Mouse (Mus musculus): ENCODE measurements around the gene Zfp683. TPM values are rescaled to one million over a fixed set of nuclear protein-coding genes. Genes with fewer than 3 reads are reported as not detected.

Zfp683 gene
- total and polyA plus RNA-seq, 3 experiments: 0.16 TPM; not detected in 2

DNA sequence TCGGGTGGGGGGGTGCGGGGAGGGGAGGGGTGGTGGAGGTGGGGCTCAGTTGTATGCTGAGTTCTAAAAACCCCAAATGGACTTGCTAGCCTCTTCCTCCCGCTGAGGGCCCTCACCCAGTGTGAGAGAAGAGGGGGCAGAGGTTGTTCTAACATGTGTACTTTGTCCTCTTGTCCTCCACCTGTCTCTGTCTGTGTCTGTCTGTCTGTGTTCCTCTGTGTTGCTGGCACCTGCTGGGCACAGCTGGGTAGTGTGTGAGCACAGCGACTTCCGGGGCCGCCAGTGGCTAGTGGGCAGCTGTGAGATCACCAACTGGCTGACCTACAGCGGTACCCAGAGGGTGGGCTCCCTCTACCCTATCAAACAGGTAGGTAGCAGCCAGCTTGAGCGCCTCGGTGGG, 35.4 kb downstream of the Zfp683 start:
- Histone ChIP-seq H3K9ac (ENCODE audit: insufficient read depth, low read depth) (no peak overlapping the region), H3K36me3 (replicated peaks in 1 of 2; ENCODE audit: control insufficient read depth in 1 of 2, insufficient read depth in 1 of 2, low read length in 1 of 2) (peaks cover 29 to 75% of the 10 kb centered on the region in 2 experiments), H3K4me2 (ENCODE audit: insufficient read depth, low read depth, poor library complexity, severe bottlenecking) (no peak overlapping the region), H3K4me1 (ENCODE audit: control insufficient read depth in 1 of 2, insufficient read depth in 2 of 2) (peaks cover 8 to 46% of the 10 kb centered on the region in 2 experiments), H3K27me3 (replicated peaks) (no peaks in the 10 kb centered on the region), H3K79me2 (replicated peaks; ENCODE audit: control insufficient read depth, extremely low read depth, insufficient read depth, poor library complexity, severe bottlenecking) (peaks cover 13% of the 10 kb centered on the region), H3K9me3 (replicated peaks; ENCODE audit: low read length) (peaks cover 4% of the 10 kb centered on the region), H3K27ac (ENCODE audit: insufficient read depth, low read depth) (no peak overlapping the region), H3K4me3 (replicated peaks in 1 of 3; ENCODE audit: low read depth in 2 of 3, low read length in 2 of 3, poor library complexity in 1 of 3) (no peak overlapping the region)
- dilution Hi-C loops (cut with MboI; ENCODE audit: extremely low pct_ligation_motif_present, extremely low pct_unique_long_range_greater_than_20kb, low sequenced_read_pairs) (no loop called here), in situ Hi-C loops (cut with MboI; ENCODE audit: low pct_ligation_motif_present, low pct_unique_long_range_greater_than_20kb, low sequenced_read_pairs) (loop anchor here (25.0 kb wide), 1 partner anchor 502 kb away; the partner anchor contains the start of gene Gpn2)
- TF ChIP-seq USF2 (conservative IDR thresholded peaks at IDR 0.05; ENCODE audit: low read depth, low read length) (no peak), SIN3A (IDR thresholded peaks at IDR 0.05; ENCODE audit: low read length) (no peak), JUND (conservative IDR thresholded peaks at IDR 0.05; ENCODE audit: low read depth, low read length) (no peak), RCOR1 (conservative IDR thresholded peaks at IDR 0.05; ENCODE audit: low read depth, low read length) (no peak), IRF4 (IDR thresholded peaks at IDR 0.05; ENCODE audit: low read depth, low read length) (no peak), CHD2 (IDR thresholded peaks at IDR 0.05; ENCODE audit: low read length) (no peak), KAT2A (IDR thresholded peaks at IDR 0.05; ENCODE audit: insufficient replicate concordance, low read length) (no peak), PAX5 (IDR thresholded peaks at IDR 0.05; ENCODE audit: low read length) (no peak), MAFK (IDR thresholded peaks at IDR 0.05; ENCODE audit: insufficient replicate concordance, low read length) (no peak), NELFE (IDR thresholded peaks at IDR 0.05; ENCODE audit: low read depth, low read length) (no peak), MYC (IDR thresholded peaks at IDR 0.05; ENCODE audit: low read depth, low read length) (no peak), BHLHE40 (IDR thresholded peaks at IDR 0.05; ENCODE audit: low read depth, low read length) (no peak), ELF1 (IDR thresholded peaks at IDR 0.05; ENCODE audit: low read depth, low read length) (no peak), ZC3H11A (IDR thresholded peaks at IDR 0.05; ENCODE audit: low read depth, low read length) (no peak), ETS1 (conservative IDR thresholded peaks at IDR 0.05; ENCODE audit: low read depth, low read length) (no peak), SMC3 (IDR thresholded peaks at IDR 0.05; ENCODE audit: low read depth, low read length) (no peak), HCFC1 (IDR thresholded peaks at IDR 0.05; ENCODE audit: low read depth, low read length) (no peak), TBP (conservative IDR thresholded peaks at IDR 0.05; ENCODE audit: low read depth, low read length) (no peak), ZMIZ1 (IDR thresholded peaks at IDR 0.05; ENCODE audit: low read depth, low read length) (no peak), MEF2A (IDR thresholded peaks at IDR 0.05; ENCODE audit: borderline replicate concordance, low read depth, low read length) (no peak)
- no peak for DNase-seq (ENCODE audit: extremely low read depth)

DNA sequence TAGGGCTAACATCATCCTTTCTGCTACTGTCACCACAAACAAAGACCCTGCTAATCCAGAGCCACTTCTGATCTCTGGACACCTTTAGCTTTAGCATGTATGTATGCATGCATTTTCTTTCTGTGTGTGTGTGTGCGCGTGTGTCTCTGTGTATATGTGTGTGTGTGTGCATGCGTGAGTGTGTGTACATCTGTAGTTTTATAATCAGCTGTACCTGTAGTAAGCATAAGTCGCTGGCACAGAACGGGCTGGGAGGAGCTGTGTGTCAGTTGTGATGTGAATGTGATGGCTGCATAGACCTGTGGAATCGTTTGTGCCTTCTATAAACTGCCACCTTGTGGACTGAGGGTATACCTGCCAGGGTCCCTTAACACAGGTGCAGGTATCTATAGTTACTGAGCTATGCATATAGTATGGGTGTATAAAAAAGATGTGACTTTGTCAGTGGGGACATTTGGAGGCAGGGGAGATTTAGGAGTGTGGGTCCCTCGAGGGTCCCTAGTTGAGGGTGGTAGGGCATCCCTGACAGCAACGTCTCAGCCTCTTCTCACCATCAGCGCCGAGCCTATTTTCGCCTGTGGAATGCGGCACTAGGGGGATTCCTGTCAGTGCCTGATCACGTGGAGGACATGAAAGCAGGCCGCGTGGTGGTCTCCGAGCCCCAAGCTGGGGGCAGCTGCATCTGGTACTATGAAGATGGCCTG, 37.0 kb downstream of the Zfp683 start:
- peaks cover 8 to 53% of the 10 kb centered on the region in 2 experiments for H3K4me1 ChIP-seq (ENCODE audit: control insufficient read depth in 1 of 2, insufficient read depth in 2 of 2)
- H3K36me3 ChIP-seq (replicated peaks in 1 of 2; ENCODE audit: control insufficient read depth in 1 of 2, insufficient read depth in 1 of 2, low read length in 1 of 2): peaks cover 32 to 72% of the 10 kb centered on the region in 2 experiments
- H3K79me2 ChIP-seq (replicated peaks; ENCODE audit: control insufficient read depth, extremely low read depth, insufficient read depth, poor library complexity, severe bottlenecking): peaks cover 25% of the 10 kb centered on the region
- H3K9me3 ChIP-seq (replicated peaks; ENCODE audit: low read length): no peaks in the 10 kb centered on the region
- H3K4me3 ChIP-seq (replicated peaks in 1 of 3; ENCODE audit: low read depth in 2 of 3, low read length in 2 of 3, poor library complexity in 1 of 3): peak overlapping the region in 1 of 3 experiments; percentile 11
- dilution Hi-C loops (cut with MboI; ENCODE audit: extremely low pct_ligation_motif_present, extremely low pct_unique_long_range_greater_than_20kb, low sequenced_read_pairs): no loop called here
- 0 out of 2 replicates have a peak overlapping the region, but pooled peaks have one; percentile 8 for H3K4me2 ChIP-seq (ENCODE audit: insufficient read depth, low read depth, poor library complexity, severe bottlenecking)
- H3K27me3 ChIP-seq (replicated peaks): no peaks in the 10 kb centered on the region
- peak overlapping the region; percentile 97 for H3K27ac ChIP-seq (ENCODE audit: insufficient read depth, low read depth)
- DNase-seq (ENCODE audit: extremely low read depth): no peak
- in situ Hi-C loops (cut with MboI; ENCODE audit: low pct_ligation_motif_present, low pct_unique_long_range_greater_than_20kb, low sequenced_read_pairs): loop anchor here (5.0 to 25.0 kb wide), 2 partner anchors 37 to 503 kb away; partner anchors contain the start of genes Gpn2 and Sh3bgrl3
- H3K9ac ChIP-seq (ENCODE audit: insufficient read depth, low read depth): no peak overlapping the region
- TF ChIP-seq POLR2A (IDR thresholded peaks at IDR 0.05; ENCODE audit: low read depth, low read length): peak; percentile 52; the same call in 1 of the 2 replicates
- no peak for TF ChIP-seq ETS1 (conservative IDR thresholded peaks at IDR 0.05; ENCODE audit: low read depth, low read length)
- TF ChIP-seq ZMIZ1 (IDR thresholded peaks at IDR 0.05; ENCODE audit: low read depth, low read length): peak; percentile 39; the same call in 1 of the 2 replicates
- TF ChIP-seq TCF12 (IDR thresholded peaks at IDR 0.05; ENCODE audit: low read depth, low read length): no peak
- TF ChIP-seq CTCF (conservative IDR thresholded peaks at IDR 0.05 in 1 of 2, IDR thresholded peaks at IDR 0.05 in 1 of 2; ENCODE audit: low read depth in 2 of 2, low read length in 2 of 2): peak in 1 of 2 experiments; percentile 59; a peak in 2 of 4 replicates
- TF ChIP-seq SIN3A (IDR thresholded peaks at IDR 0.05; ENCODE audit: low read length): no peak
- no peak for TF ChIP-seq E2F4 (IDR thresholded peaks at IDR 0.05; ENCODE audit: insufficient replicate concordance, low read depth, low read length)
- no peak for TF ChIP-seq ZNF384 (IDR thresholded peaks at IDR 0.05; ENCODE audit: low read depth, low read length)
- 0 out of 2 replicates have a peak, but pooled peaks have one; percentile 38 for TF ChIP-seq MAX (IDR thresholded peaks at IDR 0.05; ENCODE audit: low read length)
- TF ChIP-seq JUND (conservative IDR thresholded peaks at IDR 0.05; ENCODE audit: low read depth, low read length): no peak
- TF ChIP-seq CHD2 (IDR thresholded peaks at IDR 0.05; ENCODE audit: low read length): peak; percentile 47; the same call in 1 of the 2 replicates
- 0 out of 2 replicates have a peak, but pooled peaks have one; percentile 16 for TF ChIP-seq BHLHE40 (IDR thresholded peaks at IDR 0.05; ENCODE audit: low read depth, low read length)
- TF ChIP-seq MEF2A (IDR thresholded peaks at IDR 0.05; ENCODE audit: borderline replicate concordance, low read depth, low read length): no peak
- TF ChIP-seq SMC3 (IDR thresholded peaks at IDR 0.05; ENCODE audit: low read depth, low read length): peak; percentile 24
- 0 out of 2 replicates have a peak, but pooled peaks have one; percentile 37 for TF ChIP-seq MYC (IDR thresholded peaks at IDR 0.05; ENCODE audit: low read depth, low read length)
- no peak for TF ChIP-seq JUN (IDR thresholded peaks at IDR 0.05; ENCODE audit: insufficient read depth, low read depth, low read length)
- TF ChIP-seq HCFC1 (IDR thresholded peaks at IDR 0.05; ENCODE audit: low read depth, low read length): no peak
- TF ChIP-seq ELF1 (IDR thresholded peaks at IDR 0.05; ENCODE audit: low read depth, low read length): no peak
- no peak for TF ChIP-seq EP300 (IDR thresholded peaks at IDR 0.05; ENCODE audit: low read length)
- no peak for TF ChIP-seq CHD1 (IDR thresholded peaks at IDR 0.05; ENCODE audit: low read depth, low read length)
